19 mouse cellular contexts compared by ENCODE assay signal in the genomic region with DNA sequence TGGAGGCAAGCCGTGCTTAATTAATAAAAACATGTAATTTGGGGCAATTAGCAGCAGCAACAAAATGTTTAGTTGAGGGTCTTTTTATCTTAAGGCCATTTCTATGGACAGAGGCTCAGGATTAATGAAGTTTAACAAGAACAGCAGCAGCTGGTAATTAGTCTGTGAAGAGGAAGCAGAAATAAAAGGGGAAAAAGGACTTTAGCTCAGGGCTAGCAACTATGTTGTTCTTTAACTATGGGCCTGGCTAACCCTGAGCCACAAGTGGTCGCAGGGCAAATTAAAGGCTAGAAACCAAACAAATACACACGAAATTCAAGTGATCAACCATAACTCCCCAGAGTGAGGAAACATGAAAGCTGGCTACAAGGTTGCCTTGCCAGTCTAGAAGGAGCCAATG.
DNase-seq lines count a peak whose midpoint lies in the region; ATAC-seq and TF ChIP-seq lines count a peak whose summit lies in the region.
"Had no signal": no experiment of that assay in that cellular context is flagged by ENCODE, and none has a peak within 500 bp of the region (broad histone marks: within the 10 kb centered on the region; RNA-seq: fewer than 3 reads in every experiment).

No protein-coding gene starts in this region.

- no peaks in the 10 kb centered on the region for H3K9me3 ChIP-seq in forebrain, embryonic 14.5 days (replicated peaks; ENCODE audit: control insufficient read depth, low read length)
- H3K9me3 ChIP-seq in forebrain, embryonic 16.5 days (ENCODE audit: control insufficient read depth, low read length), result no peaks in the 10 kb centered on the region
- no peaks in the 10 kb centered on the region for H3K9me3 ChIP-seq in kidney, postnatal 0 days (replicated peaks; ENCODE audit: low read length)
- H3K9me3 ChIP-seq: embryonic facial prominence, embryonic 15.5 days; hindbrain, embryonic 13.5 days; limb, embryonic 15.5 days; midbrain, embryonic 13.5 days had no signal

- no peak overlapping the region for H3K9ac ChIP-seq in forebrain, embryonic 14.5 days (ENCODE audit: low read length)
- no peak overlapping the region for H3K9ac ChIP-seq in forebrain, embryonic 16.5 days (replicated peaks; ENCODE audit: low read depth, low read length)
- H3K9ac ChIP-seq in kidney, postnatal 0 days (ENCODE audit: low read depth, low read length), result no peak overlapping the region
- H3K9ac ChIP-seq: embryonic facial prominence, embryonic 15.5 days; hindbrain, embryonic 13.5 days; limb, embryonic 15.5 days; midbrain, embryonic 13.5 days had no signal

- H3K4me2 ChIP-seq in forebrain, embryonic 14.5 days (ENCODE audit: low read length), result no peak overlapping the region
- no peak overlapping the region for H3K4me2 ChIP-seq in forebrain, embryonic 16.5 days (ENCODE audit: low read length)
- no peak overlapping the region for H3K4me2 ChIP-seq in kidney, postnatal 0 days (ENCODE audit: low read length)
- H3K4me2 ChIP-seq: embryonic facial prominence, embryonic 15.5 days; hindbrain, embryonic 13.5 days; limb, embryonic 15.5 days; midbrain, embryonic 13.5 days had no signal

- no peak overlapping the region for H3K27ac ChIP-seq in forebrain, embryonic 14.5 days (ENCODE audit: low read depth, low read length)
- H3K27ac ChIP-seq in forebrain, embryonic 16.5 days (ENCODE audit: low read length), result no peak overlapping the region
- H3K27ac ChIP-seq in kidney, postnatal 0 days, result peak overlapping the region; percentile 47; the same call in 1 of the 2 replicates
- peak overlapping the region; percentile 27; the same call in 1 of the 2 replicates for H3K27ac ChIP-seq in brown adipose tissue, adult 24 weeks (replicated peaks; ENCODE audit: low read depth, low read length)
- H3K27ac ChIP-seq: embryonic facial prominence, embryonic 15.5 days; hindbrain, embryonic 13.5 days; limb, embryonic 15.5 days; midbrain, embryonic 13.5 days had no signal

- DNase-seq in forebrain, embryonic 14.5 days (ENCODE audit: low spot score), result peak; percentile 30
- no peak for DNase-seq in kidney, postnatal 0 days (ENCODE audit: low spot score)
- no peak for DNase-seq in kidney, adult 8-10 months
- DNase-seq in thymus, postnatal 10 days (ENCODE audit: low spot score in 2 of 2), result no peak
- DNase-seq in left cerebral cortex, adult 9 months (ENCODE audit: low spot score in 2 of 2), result no peak
- DNase-seq: adrenal gland, adult 8-10 months; cerebellum, adult 9-10 months; gastrocnemius, postnatal 10 days; heart, postnatal 10 days; lung, postnatal 4 days; right cerebral cortex, postnatal 4 days; thymus, adult 18-20 months had no signal

- TF ChIP-seq CTCF in kidney, postnatal 0 days (IDR thresholded peaks at IDR 0.05; ENCODE audit: low read depth), result no peak

- 11% methylated on average over 3 of the region's 3 CpGs for WGBS in forebrain, embryonic 14.5 days
- WGBS in forebrain, embryonic 16.5 days, result 7% methylated on average over 3 of the region's 3 CpGs
- 47% methylated on average over 3 of the region's 3 CpGs for WGBS in kidney, postnatal 0 days

- H3K36me3 ChIP-seq in forebrain, embryonic 14.5 days (ENCODE audit: control insufficient read depth, insufficient read depth, low read length), result no peaks in the 10 kb centered on the region
- no peaks in the 10 kb centered on the region for H3K36me3 ChIP-seq in forebrain, embryonic 16.5 days (ENCODE audit: control insufficient read depth, insufficient read depth)
- H3K36me3 ChIP-seq in kidney, postnatal 0 days (ENCODE audit: insufficient read depth, low read length), result no peaks in the 10 kb centered on the region
- H3K36me3 ChIP-seq: embryonic facial prominence, embryonic 15.5 days; hindbrain, embryonic 13.5 days; limb, embryonic 15.5 days had no signal

- H3K27me3 ChIP-seq in forebrain, embryonic 14.5 days (replicated peaks; ENCODE audit: control insufficient read depth, insufficient read depth, low read length), result no peaks in the 10 kb centered on the region
- no peaks in the 10 kb centered on the region for H3K27me3 ChIP-seq in forebrain, embryonic 16.5 days (replicated peaks; ENCODE audit: control insufficient read depth, insufficient read depth, low read length)
- no peaks in the 10 kb centered on the region for H3K27me3 ChIP-seq in kidney, postnatal 0 days (ENCODE audit: insufficient read depth, low read length)
- H3K27me3 ChIP-seq: embryonic facial prominence, embryonic 15.5 days; hindbrain, embryonic 13.5 days; limb, embryonic 15.5 days; midbrain, embryonic 13.5 days had no signal

- peaks cover 7% of the 10 kb centered on the region; the same call in 1 of the 2 replicates for H3K4me1 ChIP-seq in forebrain, embryonic 14.5 days (ENCODE audit: control insufficient read depth, insufficient read depth, low read length)
- peaks cover 8% of the 10 kb centered on the region; the same call in 1 of the 2 replicates for H3K4me1 ChIP-seq in forebrain, embryonic 16.5 days (replicated peaks; ENCODE audit: control insufficient read depth, insufficient read depth, low read length)
- peaks cover 18% of the 10 kb centered on the region for H3K4me1 ChIP-seq in kidney, postnatal 0 days (replicated peaks; ENCODE audit: insufficient read depth, low read length)
- H3K4me1 ChIP-seq in brown adipose tissue, adult 24 weeks (ENCODE audit: control insufficient read depth, insufficient read depth, insufficient read length, low read length), result peaks cover 21% of the 10 kb centered on the region

- ATAC-seq in forebrain, embryonic 14.5 days, result no peak; the same call in none of the 2 replicates
- no peak for ATAC-seq in forebrain, embryonic 16.5 days
- ATAC-seq in kidney, postnatal 0 days (replicated peaks; ENCODE audit: low FRiP score, low read depth), result no peak
- ATAC-seq in megakaryocyte progenitor cell, adult 5-6 weeks (replicated peaks; ENCODE audit: poor library complexity), result peak; percentile 38; the same call in 1 of the 2 replicates
- ATAC-seq: midbrain, embryonic 13.5 days had no signal

- H3K4me3 ChIP-seq in forebrain, embryonic 14.5 days (ENCODE audit: low read depth, low read length), result no peak overlapping the region
- H3K4me3 ChIP-seq in forebrain, embryonic 16.5 days (replicated peaks; ENCODE audit: low read length), result no peak overlapping the region
- H3K4me3 ChIP-seq in kidney, postnatal 0 days (replicated peaks; ENCODE audit: low read depth, low read length), result no peak overlapping the region
- H3K4me3 ChIP-seq in brown adipose tissue, adult 24 weeks (ENCODE audit: insufficient read depth, low read depth, low read length), result no peak overlapping the region
- H3K4me3 ChIP-seq: embryonic facial prominence, embryonic 15.5 days; hindbrain, embryonic 13.5 days; limb, embryonic 15.5 days; midbrain, embryonic 13.5 days had no signal

Comparison
In these comparisons a context has a peak if more than half of its experiments do, and no peak if none do; other contexts are left out.
1. H3K27ac ChIP-seq: peak in kidney, postnatal 0 days (single experiment) and brown adipose tissue, adult 24 weeks (single experiment); none in forebrain, embryonic 14.5 days (single experiment) and forebrain, embryonic 16.5 days (single experiment).